Mouse (Mus musculus): Measurements from ENCODE around the gene Nhlh1. TPM values are rescaled to one million over a fixed set of nuclear protein-coding genes. Genes with fewer than 3 reads are reported as not detected.

Gene Nhlh1
- polyA plus RNA-seq, 1 experiment, result 0.05 TPM

DNA sequence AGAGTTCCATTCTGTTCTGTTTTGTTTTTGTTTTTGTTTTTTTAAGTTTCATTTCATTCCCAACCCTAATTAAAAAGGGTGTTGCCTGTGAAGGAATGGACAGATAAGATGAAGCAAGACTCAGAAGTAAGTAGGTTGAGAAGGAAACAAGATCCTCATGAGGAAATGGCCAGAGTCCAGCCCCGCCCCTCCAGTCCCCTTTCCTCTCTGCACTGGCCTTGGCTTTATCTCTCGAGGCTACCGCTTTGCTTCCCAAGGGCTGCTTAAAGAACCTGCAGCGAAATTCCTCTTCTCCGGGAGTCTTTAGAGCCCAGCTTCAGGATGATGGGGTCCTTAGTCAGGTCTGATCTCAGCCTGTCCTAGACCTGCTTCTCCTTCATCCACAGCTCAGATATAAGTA lies 20.6 kb upstream of the Nhlh1 start:
- WGBS, result 40% methylated on average over 5 of the region's 5 CpGs
- TF ChIP-seq POLR2A (IDR thresholded peaks at IDR 0.05; ENCODE audit: borderline replicate concordance, extremely low read depth, low read depth, low read length), result no peak
- no peak for DNase-seq
- no peak overlapping the region for H3K4me3 ChIP-seq (replicated peaks; ENCODE audit: extremely low read depth, low read depth, low read length)
- H3K4me1 ChIP-seq (ENCODE audit: control insufficient read depth, insufficient read depth, low read length), result 0 out of 2 replicates have a peak, but pooled peaks cover 2% of the 10 kb centered on the region

DNA sequence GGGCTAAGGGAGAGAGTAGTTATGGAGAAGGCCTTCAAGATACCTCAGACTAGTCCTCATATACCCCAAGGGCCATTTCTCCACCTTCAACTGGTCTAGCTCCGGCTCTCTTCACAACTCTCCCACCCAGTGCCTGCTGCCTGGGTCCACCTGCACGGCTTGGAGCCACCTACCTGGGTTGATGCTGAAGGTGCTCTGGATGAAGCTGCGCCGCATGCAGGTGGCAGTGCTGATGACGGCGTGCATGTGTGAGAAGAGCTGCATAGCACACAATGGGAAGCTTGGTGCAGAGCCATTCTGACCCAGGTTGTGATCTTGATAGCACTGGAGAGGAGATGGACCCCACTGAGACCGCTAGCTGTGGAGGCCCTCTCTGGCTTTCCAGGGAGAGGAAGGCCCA lies 15.2 kb upstream of the Nhlh1 start:
- over 99% methylated on average over 7 of the region's 7 CpGs for WGBS

DNA sequence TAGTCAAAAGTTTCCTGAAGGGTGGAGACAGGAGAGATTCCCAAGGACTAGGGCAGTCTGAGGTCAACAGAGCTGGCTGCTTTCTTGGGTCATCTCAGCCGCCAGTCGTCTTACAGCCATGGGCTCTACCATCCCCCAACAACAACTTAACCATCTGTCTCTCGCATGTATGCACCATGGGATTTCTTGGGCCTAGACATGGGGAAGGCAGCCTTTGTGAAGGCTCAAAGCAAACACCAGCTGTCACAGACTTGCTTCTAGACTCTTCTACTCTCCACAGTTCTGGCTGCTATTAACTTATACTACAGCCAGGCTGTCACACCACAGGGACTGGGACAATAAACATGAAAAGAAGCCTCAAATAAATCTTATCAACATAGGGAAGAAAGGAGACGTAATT lies 14.2 kb upstream of the Nhlh1 start:
- no peak for TF ChIP-seq POLR2A (IDR thresholded peaks at IDR 0.05; ENCODE audit: borderline replicate concordance, extremely low read depth, low read depth, low read length)
- TF ChIP-seq CTCF (IDR thresholded peaks at IDR 0.05; ENCODE audit: insufficient read depth, low read length), result no peak
- WGBS, result 79% methylated on average over 4 of the region's 4 CpGs
- H3K4me3 ChIP-seq (replicated peaks; ENCODE audit: extremely low read depth, low read depth, low read length), result no peak overlapping the region

More for the DNA sequence above, 15.2 kb upstream of the Nhlh1 start:
- Histone ChIP-seq H3K4me1 (ENCODE audit: control insufficient read depth, insufficient read depth, low read length) (no peaks in the 10 kb centered on the region), H3K4me3 (replicated peaks; ENCODE audit: extremely low read depth, low read depth, low read length) (no peak overlapping the region)
- DNase-seq, result no peak
- TF ChIP-seq POLR2A (IDR thresholded peaks at IDR 0.05; ENCODE audit: borderline replicate concordance, extremely low read depth, low read depth, low read length) (no peak), CTCF (IDR thresholded peaks at IDR 0.05; ENCODE audit: insufficient read depth, low read length) (no peak)

GRCm38 (mm10) chr1:172070227-172070626 lies 12.9 kb upstream of the Nhlh1 start:
- Histone ChIP-seq H3K4me1 (ENCODE audit: control insufficient read depth, insufficient read depth, low read length) (no peaks in the 10 kb centered on the region), H3K4me3 (replicated peaks; ENCODE audit: extremely low read depth, low read depth, low read length) (no peak overlapping the region)
- no peak for TF ChIP-seq POLR2A (IDR thresholded peaks at IDR 0.05; ENCODE audit: borderline replicate concordance, extremely low read depth, low read depth, low read length)
- TF ChIP-seq CTCF (IDR thresholded peaks at IDR 0.05; ENCODE audit: insufficient read depth, low read length), result no peak
- no peak for DNase-seq
- WGBS, result 71% methylated on average over 6 of the region's 6 CpGs

More for the DNA sequence above, 14.2 kb upstream of the Nhlh1 start:
- no peaks in the 10 kb centered on the region for H3K4me1 ChIP-seq (ENCODE audit: control insufficient read depth, insufficient read depth, low read length)
- DNase-seq, result no peak

DNA sequence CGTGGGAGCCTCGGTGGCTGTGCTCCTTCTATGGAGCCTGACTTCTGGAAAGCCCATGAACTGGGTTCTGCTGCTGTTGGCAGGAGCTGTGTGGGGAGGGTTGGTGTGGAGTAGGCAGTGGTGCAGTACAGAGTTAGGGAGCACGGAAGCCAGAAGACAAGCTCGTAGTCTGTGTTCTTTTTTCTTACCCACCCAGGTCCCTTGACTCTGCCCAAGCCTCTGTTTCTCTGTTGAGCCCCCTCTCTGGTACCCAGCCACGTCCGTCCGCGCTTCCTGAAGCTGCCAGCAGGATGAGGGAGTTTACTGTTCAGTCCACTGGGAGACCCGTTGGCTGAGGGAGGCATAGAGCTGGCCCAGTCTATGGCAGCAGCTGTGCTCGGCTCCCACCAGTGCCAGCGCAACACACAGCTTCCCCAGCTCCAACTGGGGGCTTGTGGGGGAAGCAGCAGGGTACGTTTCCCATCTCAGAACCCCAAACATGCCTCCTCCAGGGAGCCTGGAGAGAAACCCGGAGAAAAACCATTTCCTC lies 7.3 kb upstream of the Nhlh1 start:
- H3K4me3 ChIP-seq (replicated peaks; ENCODE audit: extremely low read depth, low read depth, low read length), result no peak overlapping the region
- no peak for DNase-seq
- no peaks in the 10 kb centered on the region for H3K4me1 ChIP-seq (ENCODE audit: control insufficient read depth, insufficient read depth, low read length)
- 76% methylated on average over 13 of the region's 13 CpGs for WGBS
- no peak for TF ChIP-seq POLR2A (IDR thresholded peaks at IDR 0.05; ENCODE audit: borderline replicate concordance, extremely low read depth, low read depth, low read length)
- TF ChIP-seq CTCF (IDR thresholded peaks at IDR 0.05; ENCODE audit: insufficient read depth, low read length), result no peak

DNA sequence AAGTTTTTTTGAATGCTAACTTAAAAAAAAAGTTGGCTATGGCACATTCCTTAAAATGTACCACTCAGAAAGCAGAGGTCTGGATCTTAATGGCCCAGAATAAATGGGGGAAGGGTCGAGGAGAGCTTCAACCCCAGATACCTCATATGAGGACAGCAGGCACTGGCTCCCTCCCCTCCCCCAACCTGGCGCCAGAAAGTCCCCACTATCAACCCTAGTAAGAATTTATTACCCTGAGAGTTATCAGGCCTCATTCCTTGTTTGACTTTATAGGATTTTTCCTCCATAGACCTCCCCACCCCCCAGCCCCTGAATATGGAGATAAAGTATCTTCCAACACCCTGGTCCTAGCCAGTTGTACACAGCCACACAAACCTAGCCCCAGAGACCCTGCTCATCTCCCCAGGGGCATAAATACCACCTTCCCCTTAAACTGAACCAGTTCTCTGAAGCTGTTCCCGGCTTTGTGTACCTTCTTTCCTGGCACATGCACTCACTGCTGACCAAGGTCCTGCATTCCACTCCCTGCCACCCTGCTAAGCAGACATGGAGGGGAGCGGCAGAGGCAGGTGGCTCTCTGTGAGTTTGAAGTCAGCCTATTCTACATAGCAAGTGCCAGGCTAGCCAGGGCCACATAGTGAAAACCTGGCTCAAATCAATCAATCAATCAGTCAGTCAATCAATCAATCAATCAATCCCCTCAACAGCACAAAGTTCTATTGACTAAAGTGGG lies 6.1 kb upstream of the Nhlh1 start:
- no peak for DNase-seq
- TF ChIP-seq CTCF (IDR thresholded peaks at IDR 0.05; ENCODE audit: insufficient read depth, low read length) (no peak), POLR2A (IDR thresholded peaks at IDR 0.05; ENCODE audit: borderline replicate concordance, extremely low read depth, low read depth, low read length) (no peak)
- 57% methylated on average over 4 of the region's 4 CpGs for WGBS
- no peaks in the 10 kb centered on the region for H3K4me1 ChIP-seq (ENCODE audit: control insufficient read depth, insufficient read depth, low read length)
- no peak overlapping the region for H3K4me3 ChIP-seq (replicated peaks; ENCODE audit: extremely low read depth, low read depth, low read length)

DNA sequence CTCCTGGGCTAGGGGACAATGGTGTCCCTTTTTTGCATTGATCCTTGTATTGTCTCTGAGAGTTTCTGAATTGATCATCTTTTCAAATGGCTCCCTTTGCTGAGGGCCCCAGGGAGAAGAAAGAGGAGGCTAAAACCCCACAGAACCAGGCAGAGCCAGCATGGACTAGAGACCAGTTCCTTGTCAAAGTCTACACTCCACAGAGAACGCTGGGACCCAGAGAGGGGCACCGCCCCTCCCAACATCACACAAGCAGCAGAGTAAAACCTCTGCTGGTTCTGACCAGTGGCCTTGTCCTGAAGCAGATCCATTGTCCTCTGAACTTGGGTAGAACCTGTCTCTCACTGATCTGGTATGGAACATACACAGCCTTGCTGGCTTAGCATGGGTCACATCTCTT lies 4.7 kb upstream of the Nhlh1 start:
- 87% methylated on average over 2 of the region's 2 CpGs for WGBS
- H3K4me3 ChIP-seq (replicated peaks; ENCODE audit: extremely low read depth, low read depth, low read length), result no peak overlapping the region
- TF ChIP-seq POLR2A (IDR thresholded peaks at IDR 0.05; ENCODE audit: borderline replicate concordance, extremely low read depth, low read depth, low read length), result no peak
- TF ChIP-seq CTCF (IDR thresholded peaks at IDR 0.05; ENCODE audit: insufficient read depth, low read length), result no peak
- no peaks in the 10 kb centered on the region for H3K4me1 ChIP-seq (ENCODE audit: control insufficient read depth, insufficient read depth, low read length)
- DNase-seq, result no peak

DNA sequence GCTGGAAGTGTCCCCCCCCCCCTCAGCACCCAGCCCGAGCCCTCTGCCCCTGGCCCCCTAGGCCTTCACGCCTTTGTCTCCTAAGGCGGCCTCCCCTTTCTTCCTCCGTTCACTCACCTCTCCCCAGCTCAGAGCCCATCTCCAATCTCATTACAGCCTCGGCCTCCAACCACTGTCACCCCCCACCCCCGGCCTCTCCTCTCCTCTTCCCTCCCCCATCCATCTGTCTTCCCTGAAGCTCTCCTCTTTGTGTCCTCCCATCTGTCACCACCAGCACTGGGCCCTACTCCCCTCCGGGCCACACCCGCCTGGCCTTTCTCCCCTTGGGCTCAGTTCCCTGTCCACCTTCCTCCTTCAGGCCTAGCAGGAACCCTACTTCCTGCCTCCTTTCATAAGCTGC lies 3.8 kb upstream of the Nhlh1 start:
- TF ChIP-seq CTCF (IDR thresholded peaks at IDR 0.05; ENCODE audit: insufficient read depth, low read length) (no peak), POLR2A (IDR thresholded peaks at IDR 0.05; ENCODE audit: borderline replicate concordance, extremely low read depth, low read depth, low read length) (no peak)
- WGBS, result 42% methylated on average over 8 of the region's 8 CpGs

GRCm38 (mm10) chr1:172060659-172061058 lies 3.3 kb upstream of the Nhlh1 start:
- Histone ChIP-seq H3K4me1 (ENCODE audit: control insufficient read depth, insufficient read depth, low read length) (no peaks in the 10 kb centered on the region), H3K4me3 (replicated peaks; ENCODE audit: extremely low read depth, low read depth, low read length) (no peak overlapping the region)
- DNase-seq, result no peak
- 57% methylated on average over 4 of the region's 4 CpGs for WGBS
- TF ChIP-seq POLR2A (IDR thresholded peaks at IDR 0.05; ENCODE audit: borderline replicate concordance, extremely low read depth, low read depth, low read length), result no peak
- TF ChIP-seq CTCF (IDR thresholded peaks at IDR 0.05; ENCODE audit: insufficient read depth, low read length), result no peak

More for the DNA sequence above, 3.8 kb upstream of the Nhlh1 start:
- H3K4me3 ChIP-seq (replicated peaks; ENCODE audit: extremely low read depth, low read depth, low read length), result no peak overlapping the region
- no peaks in the 10 kb centered on the region for H3K4me1 ChIP-seq (ENCODE audit: control insufficient read depth, insufficient read depth, low read length)
- no peak for DNase-seq

DNA sequence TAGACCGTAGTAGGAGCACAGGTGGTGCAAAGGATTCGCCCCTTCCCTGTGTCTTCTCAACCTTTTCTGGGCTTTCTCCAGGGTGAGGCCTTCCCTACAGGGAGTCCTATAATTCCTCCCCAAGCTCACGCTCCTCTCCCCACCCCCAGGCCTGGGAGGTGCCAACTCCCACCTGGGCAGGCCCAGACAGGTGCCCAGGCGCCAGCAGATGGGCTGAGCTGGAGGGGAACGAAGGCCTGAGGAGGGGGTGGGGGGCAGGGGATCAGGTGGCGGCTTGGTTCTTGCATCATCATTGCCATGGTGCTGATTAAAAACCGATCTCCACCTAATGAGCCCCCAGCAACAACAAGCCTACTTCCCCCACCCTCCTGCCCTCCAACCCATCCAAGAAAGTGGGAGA lies 1.5 kb upstream of the Nhlh1 start:
- no peak for TF ChIP-seq CTCF (IDR thresholded peaks at IDR 0.05; ENCODE audit: insufficient read depth, low read length)
- no peak for TF ChIP-seq POLR2A (IDR thresholded peaks at IDR 0.05; ENCODE audit: borderline replicate concordance, extremely low read depth, low read depth, low read length)
- DNase-seq, result no peak
- 78% methylated on average over 7 of the region's 7 CpGs for WGBS
- no peak overlapping the region for H3K4me3 ChIP-seq (replicated peaks; ENCODE audit: extremely low read depth, low read depth, low read length)
- no peaks in the 10 kb centered on the region for H3K4me1 ChIP-seq (ENCODE audit: control insufficient read depth, insufficient read depth, low read length)
